Mouse (Mus musculus): ENCODE data around the gene Aars.
A peak's percentile ranks its signal among the peaks of the same experiment; 100 is the strongest.

Gene Aars

DNA sequence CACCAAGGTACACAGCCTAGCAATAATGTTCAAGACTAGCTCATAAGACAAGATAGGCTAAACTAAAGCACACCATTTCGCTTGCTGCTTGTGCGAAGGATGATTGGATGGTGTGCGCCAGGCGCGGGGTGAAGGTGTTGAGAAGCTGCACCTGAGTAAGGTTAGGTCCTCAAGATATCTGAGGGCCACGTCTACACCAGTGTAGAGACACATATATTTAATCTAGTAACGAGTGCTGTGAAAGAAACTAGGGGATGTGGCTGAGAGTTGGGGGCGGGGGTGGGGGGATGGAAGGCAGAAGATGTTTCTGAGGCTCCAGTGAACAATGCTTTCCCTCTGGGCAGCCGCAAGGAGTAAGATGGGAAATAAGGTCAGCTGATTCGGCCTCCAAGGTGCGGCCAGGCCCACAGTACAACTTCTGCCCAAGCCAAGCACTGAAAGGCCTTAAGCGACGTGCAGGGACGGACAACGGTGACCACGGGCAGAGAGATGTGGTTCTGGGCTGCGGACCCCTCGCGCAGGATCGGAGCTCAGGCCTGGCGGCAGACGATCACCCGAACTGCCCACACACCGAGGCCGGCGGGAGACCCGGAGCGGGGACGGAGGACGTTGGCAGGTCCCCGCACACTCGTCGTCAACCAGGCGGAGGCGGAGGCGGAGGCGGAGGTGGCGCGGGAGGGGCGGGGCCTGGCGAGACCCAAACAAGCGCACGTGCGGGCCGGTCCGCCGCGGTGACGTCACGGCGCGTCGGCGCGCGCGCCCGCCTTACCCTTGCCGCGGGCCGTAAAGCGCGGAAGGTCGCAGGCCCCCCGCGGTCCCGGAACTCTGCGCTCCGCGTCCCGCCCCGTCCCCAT, 61.1 kb downstream of the Aars start, which contains the start of gene Pdpr:
Gene Pdpr, plus strand, starts transcription at position 766 of the 854 bp plus-strand sequence.
- DNase-seq (ENCODE audit: low spot score) = peak; percentile 94

DNA sequence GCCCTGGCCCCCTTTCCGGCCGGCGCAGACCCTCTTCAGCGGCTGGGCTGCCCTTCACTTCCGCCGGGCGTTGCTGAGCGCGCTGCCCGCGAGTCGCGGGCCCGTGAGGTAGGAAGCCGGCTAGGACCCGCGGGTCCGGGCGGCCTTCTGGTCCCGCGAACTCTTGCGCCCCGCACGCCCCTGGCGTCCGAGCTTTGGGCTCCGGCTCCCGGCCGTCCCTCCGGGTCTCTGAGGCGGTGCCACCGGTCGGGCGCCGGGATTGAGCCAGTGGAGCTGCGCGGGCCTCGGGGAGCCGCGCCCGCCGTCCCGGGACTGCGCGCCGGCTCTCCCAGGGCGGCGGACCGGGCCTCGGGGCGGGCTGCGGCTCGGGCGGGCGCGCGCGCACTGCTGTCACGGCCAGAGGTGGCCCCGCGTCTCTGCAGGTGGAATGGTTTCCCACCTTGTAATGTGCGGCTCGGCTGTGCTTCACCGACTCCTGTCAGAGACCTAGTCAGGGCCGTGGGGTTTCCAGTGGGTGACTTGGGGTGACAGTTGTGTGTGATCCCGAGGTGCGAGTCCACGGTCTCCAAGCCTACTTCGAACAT, 61.9 kb downstream of the Aars start:
- peak; percentile 50 for DNase-seq (ENCODE audit: low spot score)

Measured in testis, postnatal 14 days (tissue).